Mouse (Mus musculus) G1E (cell line): ENCODE measurements around the gene M1ap.

Source experiments
- CTCF ChIP-seq: IDR thresholded peaks from 2 replicates; pipeline ENCODE4 v1.5.1; 2012; ENCODE audit warnings: low read depth, low read length, inconsistent platforms, mixed read lengths
- GATA1 ChIP-seq: IDR thresholded peaks from 2 replicates; pipeline ENCODE4 v1.6.1; 2012; ENCODE audit warnings: borderline replicate concordance, low read length, inconsistent platforms, mixed read lengths

DNA sequence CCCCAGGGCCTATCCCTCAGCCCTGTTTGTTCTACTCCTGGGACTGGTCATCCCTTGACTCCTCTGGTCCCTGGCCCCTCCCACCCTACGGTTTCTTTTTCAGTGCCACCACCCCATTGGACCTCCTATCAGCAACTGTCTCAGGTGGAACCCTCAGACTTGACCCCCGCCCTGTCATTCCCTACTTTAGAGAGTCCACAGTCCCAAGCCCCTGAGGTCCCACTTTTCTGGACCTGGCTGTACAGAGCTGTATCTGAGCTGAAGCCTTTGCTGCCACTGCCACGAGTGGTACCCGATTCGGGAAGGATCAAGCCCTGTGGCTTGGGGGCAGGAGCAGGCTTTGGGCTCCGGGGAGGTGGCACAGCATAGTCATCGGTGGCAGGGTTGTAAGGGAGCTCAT is 84.4 kb downstream of the M1ap start:
- TF ChIP-seq CTCF: no peak
- TF ChIP-seq GATA1: no peak
